Mouse (Mus musculus) 416B (cell line): ENCODE results near the gene Tmem132d.

ENCODE experiments used
- DNase-seq: peaks from one replicate; pipeline ENCODE4 v3.0.0; 2011; ENCODE audit warnings: low read depth

The Tmem132d gene

GRCm38 (mm10) chr5:127926686-127927085 is 506.2 kb downstream of the Tmem132d start:
- no peak for DNase-seq

- DNase-seq = no peak
These were observed 508.8 kb downstream of the Tmem132d start for GRCm38 (mm10) chr5:127924106-127924505.

- no peak for DNase-seq
These were observed 513.7 kb downstream of the Tmem132d start for GRCm38 (mm10) chr5:127919171-127919570.

- DNase-seq = no peak
These were observed 514.5 kb downstream of the Tmem132d start for GRCm38 (mm10) chr5:127918376-127918775.

GRCm38 (mm10) chr5:127914157-127914556 is 518.7 kb downstream of the Tmem132d start:
- DNase-seq = no peak

GRCm38 (mm10) chr5:127911603-127912002 is 521.3 kb downstream of the Tmem132d start:
- DNase-seq = no peak

GRCm38 (mm10) chr5:127910356-127910755 is 522.5 kb downstream of the Tmem132d start:
- DNase-seq = no peak

GRCm38 (mm10) chr5:127895176-127895575 is 537.7 kb downstream of the Tmem132d start:
- DNase-seq = no peak

GRCm38 (mm10) chr5:127885566-127886505 is 547.0 kb downstream of the Tmem132d start:
- DNase-seq = no peak

- no peak for DNase-seq
These were observed 549.9 kb downstream of the Tmem132d start for GRCm38 (mm10) chr5:127883021-127883420.

GRCm38 (mm10) chr5:127874461-127874860 is 558.4 kb downstream of the Tmem132d start:
- DNase-seq = no peak

GRCm38 (mm10) chr5:127865157-127865556 is 567.7 kb downstream of the Tmem132d start:
- no peak for DNase-seq

GRCm38 (mm10) chr5:127859719-127860118 is 573.2 kb downstream of the Tmem132d start:
- DNase-seq = no peak

- DNase-seq = no peak
These were observed 580.6 kb downstream of the Tmem132d start for GRCm38 (mm10) chr5:127852305-127852704.

GRCm38 (mm10) chr5:127831791-127832190 is 601.1 kb downstream of the Tmem132d start:
- DNase-seq = no peak

- DNase-seq = no peak
These were observed 602.0 kb downstream of the Tmem132d start for GRCm38 (mm10) chr5:127830831-127831230.

GRCm38 (mm10) chr5:127828756-127829155 is 604.1 kb downstream of the Tmem132d start:
- DNase-seq = no peak

GRCm38 (mm10) chr5:127821960-127822359 is 610.9 kb downstream of the Tmem132d start:
- no peak for DNase-seq

- DNase-seq = no peak
These were observed 617.6 kb downstream of the Tmem132d start for GRCm38 (mm10) chr5:127815292-127815691.

GRCm38 (mm10) chr5:127807419-127807818 is 625.5 kb downstream of the Tmem132d start:
- DNase-seq = no peak

- DNase-seq = no peak
These were observed 626.0 kb downstream of the Tmem132d start for GRCm38 (mm10) chr5:127806850-127807249.

- DNase-seq = no peak
These were observed 632.0 kb downstream of the Tmem132d start for GRCm38 (mm10) chr5:127800907-127801306.

GRCm38 (mm10) chr5:127781221-127781620 is 651.7 kb downstream of the Tmem132d start:
- no peak for DNase-seq

GRCm38 (mm10) chr5:127775749-127776148 is 657.1 kb downstream of the Tmem132d start:
- DNase-seq = no peak
